Mouse (Mus musculus) cerebellum, postnatal 36 days (tissue): Measurements from ENCODE around the gene Zfp956.

ENCODE experiments used
- DNase-seq, 2 experiments: peaks; one replicate each; pipeline ENCODE4 v3.0.0; 2021 to 2022; ENCODE audit warnings: mixed read lengths in 2 of 2

The Zfp956 gene

DNA sequence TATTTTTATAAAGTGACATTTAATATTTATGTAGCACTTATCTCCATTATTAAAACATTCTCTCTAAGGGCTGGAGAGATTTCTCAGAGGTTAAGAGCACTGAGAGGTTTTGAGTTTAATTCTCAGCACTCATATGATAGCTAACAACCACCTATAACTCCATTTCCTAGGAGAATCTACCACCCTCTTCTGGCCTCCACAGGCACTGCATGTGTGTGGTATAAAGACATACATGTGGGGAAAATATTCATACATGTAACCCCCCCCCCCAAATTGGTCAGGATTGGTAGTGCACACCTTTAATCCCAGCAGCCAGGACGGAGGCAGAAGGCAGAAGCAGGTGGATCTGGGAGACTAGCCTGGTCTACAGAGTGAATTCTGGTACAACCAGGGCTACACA, 21.4 kb downstream of the Zfp956 start:
- no peak for DNase-seq

DNA sequence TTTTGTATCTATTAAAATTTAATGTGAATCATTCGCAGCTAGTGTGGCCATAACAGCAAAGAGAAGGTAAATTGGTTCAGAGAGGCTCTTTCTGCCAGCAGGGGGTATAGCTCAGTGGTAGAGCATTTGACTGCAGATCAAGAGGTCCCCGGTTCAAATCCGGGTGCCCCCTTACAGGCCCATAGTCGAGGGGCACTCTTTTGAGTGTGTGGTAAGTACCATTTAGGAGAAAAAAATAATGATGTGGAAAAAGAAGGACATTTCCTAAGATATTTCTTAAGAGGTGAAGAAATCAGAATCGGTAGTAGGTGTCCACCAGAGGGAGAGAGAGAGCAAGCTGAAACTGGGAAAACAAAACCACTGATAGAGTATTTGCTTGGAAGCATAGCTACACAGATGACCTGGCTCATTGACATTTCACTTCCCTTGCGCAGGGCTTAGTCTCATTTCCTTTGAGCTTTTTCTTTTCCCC, 25.7 kb downstream of the Zfp956 start:
- DNase-seq: peak; percentile 75 to 85

DNA sequence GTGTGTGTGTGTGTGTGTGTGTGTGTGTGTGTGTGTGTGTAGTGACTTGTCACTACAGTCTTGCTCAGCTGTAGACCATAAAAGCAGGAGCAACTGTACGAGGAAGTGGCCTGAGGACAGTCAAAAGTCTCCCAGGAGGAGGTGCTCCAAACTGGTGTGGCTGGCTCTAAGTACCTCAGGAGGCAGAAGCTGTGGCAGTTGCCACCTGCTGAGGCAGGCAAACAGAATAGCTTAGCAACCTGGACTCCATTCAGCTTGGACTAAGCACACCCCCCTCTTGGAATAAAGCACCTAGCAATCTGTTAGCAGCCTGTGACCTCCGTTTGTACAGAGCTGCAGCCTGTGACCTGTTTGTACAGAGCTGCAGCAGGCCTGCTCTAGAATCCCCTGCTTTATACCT, 30.7 kb downstream of the Zfp956 start:
- peak in 1 of 2 experiments; percentile 20 for DNase-seq

DNA sequence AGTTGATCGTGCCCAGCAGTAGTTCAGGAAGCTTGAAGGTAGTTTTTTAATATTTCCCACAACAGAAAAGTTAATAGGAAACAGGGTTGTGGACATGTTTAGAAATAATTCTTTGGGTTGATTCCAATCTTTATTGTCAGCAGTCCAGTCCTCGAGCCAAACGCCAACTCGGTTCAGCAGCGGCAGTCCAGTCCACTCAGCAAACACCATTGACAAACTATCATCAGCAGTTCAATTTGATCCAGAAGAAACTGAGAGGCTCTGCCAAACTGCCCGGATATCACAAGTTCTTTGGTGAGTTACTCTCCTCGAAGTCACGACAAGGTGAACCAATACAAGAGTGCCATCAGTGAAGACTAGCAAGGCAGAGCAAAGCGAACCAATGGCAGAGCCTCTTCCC, 42.5 kb downstream of the Zfp956 start:
- DNase-seq: no peak

DNA sequence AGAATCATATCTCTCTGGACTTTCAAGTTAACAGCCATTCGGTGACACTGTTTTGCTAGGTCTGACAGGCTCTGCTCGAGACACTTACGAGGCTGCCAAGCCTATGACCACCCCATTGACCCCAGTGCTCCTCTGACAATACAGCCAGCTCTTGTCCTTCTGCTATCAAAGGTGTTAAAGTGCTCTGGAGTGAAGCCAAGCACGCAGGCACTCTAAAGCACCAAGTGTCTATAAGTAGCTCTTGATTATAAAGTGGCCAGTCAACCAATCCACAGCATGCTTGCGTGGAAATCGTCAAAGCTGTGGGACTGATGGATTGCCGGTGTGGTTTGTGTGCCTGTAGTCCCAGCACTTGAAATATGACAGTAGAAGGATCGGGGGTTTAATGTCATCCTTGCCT, 57.5 kb downstream of the Zfp956 start:
- DNase-seq: no peak
